Mouse (Mus musculus): ENCODE measurements at regions not wholly inside any gene's neighbourhood (a gene's known extent, or its start where the extent isn't known, plus 50 kb on each side); places are given as distances from the start of the nearest gene placed in this dataset.
A peak's percentile ranks its signal among the peaks of the same experiment; 100 is the strongest.

GRCm38 (mm10) chr2:160011421-160011820 is 322.5 kb downstream of the Gm826 start:
- no peak overlapping the region for H3K4me2 ChIP-seq (ENCODE audit: insufficient read depth, low read depth, poor library complexity, severe bottlenecking)
- H3K4me1 ChIP-seq (ENCODE audit: control insufficient read depth in 1 of 2, insufficient read depth in 2 of 2) = no peaks in the 10 kb centered on the region
- TF ChIP-seq ZKSCAN1 (IDR thresholded peaks at IDR 0.05; ENCODE audit: borderline replicate concordance, low read depth, low read length) = no peak
- TF ChIP-seq ETS1 (conservative IDR thresholded peaks at IDR 0.05; ENCODE audit: low read depth, low read length) = no peak
- TF ChIP-seq CHD2 (IDR thresholded peaks at IDR 0.05; ENCODE audit: low read length) = no peak
- no peak for TF ChIP-seq JUN (IDR thresholded peaks at IDR 0.05; ENCODE audit: insufficient read depth, low read depth, low read length)
- no peak for TF ChIP-seq MYC (IDR thresholded peaks at IDR 0.05; ENCODE audit: low read depth, low read length)
- no peak for TF ChIP-seq ELF1 (IDR thresholded peaks at IDR 0.05; ENCODE audit: low read depth, low read length)
- TF ChIP-seq USF2 (conservative IDR thresholded peaks at IDR 0.05; ENCODE audit: low read depth, low read length) = no peak
- no peak for TF ChIP-seq KAT2A (IDR thresholded peaks at IDR 0.05; ENCODE audit: insufficient replicate concordance, low read length)
- TF ChIP-seq RAD21 (IDR thresholded peaks at IDR 0.05; ENCODE audit: low read depth, low read length) = no peak
- TF ChIP-seq MXI1 (IDR thresholded peaks at IDR 0.05; ENCODE audit: low read depth, low read length) = no peak
- in situ Hi-C loops (cut with MboI; ENCODE audit: low pct_ligation_motif_present, low pct_unique_long_range_greater_than_20kb, low sequenced_read_pairs) = no loop called here
- no peaks in the 10 kb centered on the region for H3K79me2 ChIP-seq (replicated peaks; ENCODE audit: control insufficient read depth, extremely low read depth, insufficient read depth, poor library complexity, severe bottlenecking)
- DNase-seq (ENCODE audit: extremely low read depth) = no peak
- H3K27me3 ChIP-seq (replicated peaks) = peaks cover 17% of the 10 kb centered on the region
- no peaks in the 10 kb centered on the region for H3K36me3 ChIP-seq (replicated peaks in 1 of 2; ENCODE audit: control insufficient read depth in 1 of 2, insufficient read depth in 1 of 2, low read length in 1 of 2)
- no peaks in the 10 kb centered on the region for H3K9me3 ChIP-seq (replicated peaks; ENCODE audit: low read length)
- dilution Hi-C loops (cut with MboI; ENCODE audit: extremely low pct_ligation_motif_present, extremely low pct_unique_long_range_greater_than_20kb, low sequenced_read_pairs) = no loop called here
- H3K9ac ChIP-seq (ENCODE audit: insufficient read depth, low read depth) = no peak overlapping the region
- H3K4me3 ChIP-seq (replicated peaks in 1 of 3; ENCODE audit: low read depth in 2 of 3, low read length in 2 of 3, poor library complexity in 1 of 3) = no peak overlapping the region
- no peak overlapping the region for H3K27ac ChIP-seq (ENCODE audit: insufficient read depth, low read depth)

GRCm38 (mm10) chr2:160002695-160003094 is 331.3 kb downstream of the Gm826 start:
- H3K36me3 ChIP-seq (replicated peaks in 1 of 2; ENCODE audit: control insufficient read depth in 1 of 2, insufficient read depth in 1 of 2, low read length in 1 of 2) = no peaks in the 10 kb centered on the region
- TF ChIP-seq ETS1 (conservative IDR thresholded peaks at IDR 0.05; ENCODE audit: low read depth, low read length) (no peak), POLR2AphosphoS2 (IDR thresholded peaks at IDR 0.05; ENCODE audit: low read depth, low read length) (no peak), NRF1 (IDR thresholded peaks at IDR 0.05; ENCODE audit: low read depth, low read length) (no peak), MEF2A (IDR thresholded peaks at IDR 0.05; ENCODE audit: borderline replicate concordance, low read depth, low read length) (no peak)
- in situ Hi-C loops (cut with MboI; ENCODE audit: low pct_ligation_motif_present, low pct_unique_long_range_greater_than_20kb, low sequenced_read_pairs) (no loop called here), dilution Hi-C loops (cut with MboI; ENCODE audit: extremely low pct_ligation_motif_present, extremely low pct_unique_long_range_greater_than_20kb, low sequenced_read_pairs) (no loop called here)
- H3K27me3 ChIP-seq (replicated peaks) = peaks cover 17% of the 10 kb centered on the region
- no peaks in the 10 kb centered on the region for H3K79me2 ChIP-seq (replicated peaks; ENCODE audit: control insufficient read depth, extremely low read depth, insufficient read depth, poor library complexity, severe bottlenecking)
- no peak overlapping the region for H3K4me3 ChIP-seq (replicated peaks in 1 of 3; ENCODE audit: low read depth in 2 of 3, low read length in 2 of 3, poor library complexity in 1 of 3)
- no peak overlapping the region for H3K9ac ChIP-seq (ENCODE audit: insufficient read depth, low read depth)
- no peaks in the 10 kb centered on the region for H3K9me3 ChIP-seq (replicated peaks; ENCODE audit: low read length)
- H3K27ac ChIP-seq (ENCODE audit: insufficient read depth, low read depth) = no peak overlapping the region
- no peak for DNase-seq (ENCODE audit: extremely low read depth)
- no peak overlapping the region for H3K4me2 ChIP-seq (ENCODE audit: insufficient read depth, low read depth, poor library complexity, severe bottlenecking)
- no peaks in the 10 kb centered on the region for H3K4me1 ChIP-seq (ENCODE audit: control insufficient read depth in 1 of 2, insufficient read depth in 2 of 2)

- dilution Hi-C loops (cut with MboI; ENCODE audit: extremely low pct_ligation_motif_present, extremely low pct_unique_long_range_greater_than_20kb, low sequenced_read_pairs) = no loop called here
These were observed 333.5 kb downstream of the Gm826 start for GRCm38 (mm10) chr2:160000449-160000848.

More at GRCm38 (mm10) chr2:160000449-160000848, 333.5 kb downstream of the Gm826 start:
- Histone ChIP-seq H3K9me3 (replicated peaks; ENCODE audit: low read length) (no peaks in the 10 kb centered on the region), H3K9ac (ENCODE audit: insufficient read depth, low read depth) (no peak overlapping the region), H3K79me2 (replicated peaks; ENCODE audit: control insufficient read depth, extremely low read depth, insufficient read depth, poor library complexity, severe bottlenecking) (no peaks in the 10 kb centered on the region), H3K4me3 (replicated peaks in 1 of 3; ENCODE audit: low read depth in 2 of 3, low read length in 2 of 3, poor library complexity in 1 of 3) (no peak overlapping the region), H3K27me3 (replicated peaks) (peaks cover 26% of the 10 kb centered on the region), H3K4me2 (ENCODE audit: insufficient read depth, low read depth, poor library complexity, severe bottlenecking) (no peak overlapping the region; the same call in 1 of the 2 replicates), H3K4me1 (ENCODE audit: control insufficient read depth in 1 of 2, insufficient read depth in 2 of 2) (no peaks in the 10 kb centered on the region), H3K36me3 (replicated peaks in 1 of 2; ENCODE audit: control insufficient read depth in 1 of 2, insufficient read depth in 1 of 2, low read length in 1 of 2) (no peaks in the 10 kb centered on the region), H3K27ac (ENCODE audit: insufficient read depth, low read depth) (no peak overlapping the region)
- TF ChIP-seq MXI1 (IDR thresholded peaks at IDR 0.05; ENCODE audit: low read depth, low read length) = no peak
- peak; percentile 44 to 75; a peak in 3 of 4 replicates for TF ChIP-seq CTCF (conservative IDR thresholded peaks at IDR 0.05 in 1 of 2, IDR thresholded peaks at IDR 0.05 in 1 of 2; ENCODE audit: low read depth in 2 of 2, low read length in 2 of 2)
- TF ChIP-seq RAD21 (IDR thresholded peaks at IDR 0.05; ENCODE audit: low read depth, low read length) = peak; percentile 48
- TF ChIP-seq ZC3H11A (IDR thresholded peaks at IDR 0.05; ENCODE audit: low read depth, low read length) = no peak
- no peak for TF ChIP-seq TCF12 (IDR thresholded peaks at IDR 0.05; ENCODE audit: low read depth, low read length)
- no peak for TF ChIP-seq E2F4 (IDR thresholded peaks at IDR 0.05; ENCODE audit: insufficient replicate concordance, low read depth, low read length)
- peak; percentile 71 for TF ChIP-seq SMC3 (IDR thresholded peaks at IDR 0.05; ENCODE audit: low read depth, low read length)
- no peak for TF ChIP-seq ZKSCAN1 (IDR thresholded peaks at IDR 0.05; ENCODE audit: borderline replicate concordance, low read depth, low read length)
- no peak for TF ChIP-seq JUND (conservative IDR thresholded peaks at IDR 0.05; ENCODE audit: low read depth, low read length)
- no peak for TF ChIP-seq USF2 (conservative IDR thresholded peaks at IDR 0.05; ENCODE audit: low read depth, low read length)
- no peak for TF ChIP-seq JUN (IDR thresholded peaks at IDR 0.05; ENCODE audit: insufficient read depth, low read depth, low read length)
- TF ChIP-seq NRF1 (IDR thresholded peaks at IDR 0.05; ENCODE audit: low read depth, low read length) = no peak
- no peak for TF ChIP-seq MYC (IDR thresholded peaks at IDR 0.05; ENCODE audit: low read depth, low read length)
- no peak for TF ChIP-seq PAX5 (IDR thresholded peaks at IDR 0.05; ENCODE audit: low read length)
- in situ Hi-C loops (cut with MboI; ENCODE audit: low pct_ligation_motif_present, low pct_unique_long_range_greater_than_20kb, low sequenced_read_pairs) = no loop called here
- DNase-seq (ENCODE audit: extremely low read depth) = peak; percentile 44
